Mouse (Mus musculus) erythroblast, embryonic 14.5 days (primary cell): ENCODE measurements around the gene Gtf2e1. TPM values are rescaled to one million over a fixed set of nuclear protein-coding genes. Genes with fewer than 3 reads are reported as not detected.

ENCODE experiments used
- H3K27me3 ChIP-seq: 2 replicates; pipeline ENCODE4 v1.6.1; 2012; ENCODE audit warnings: inconsistent platforms; ENCODE audit not compliant: control insufficient read depth
- H3K36me3 ChIP-seq: 2 replicates; pipeline ENCODE4 v1.6.1; 2012; ENCODE audit warnings: mild to moderate bottlenecking, inconsistent platforms; ENCODE audit not compliant: control insufficient read depth
- H3K4me1 ChIP-seq: 2 replicates; pipeline ENCODE4 v1.6.1; 2012; ENCODE audit warnings: inconsistent platforms; ENCODE audit not compliant: control insufficient read depth
- H3K4me3 ChIP-seq: replicated peaks from 2 replicates; pipeline ENCODE3; 2012; ENCODE audit warnings: moderate library complexity, mild to moderate bottlenecking, inconsistent platforms
- H3K9me3 ChIP-seq: 2 replicates; pipeline ENCODE4 v1.6.1; 2012; ENCODE audit warnings: low read length, inconsistent platforms, mixed read lengths; ENCODE audit not compliant: control insufficient read depth
- GATA1 ChIP-seq: IDR thresholded peaks from 2 replicates; pipeline ENCODE4 v1.6.1; 2012; ENCODE audit warnings: low read length, inconsistent platforms, mixed read lengths
- TAL1 ChIP-seq: IDR thresholded peaks from 3 replicates; pipeline ENCODE4 v1.6.1; 2012; ENCODE audit warnings: low read length, inconsistent platforms, mixed read lengths
- polyA plus RNA-seq: library from polyadenylated mRNA; stranded (reverse); fragments of >175 nt; gene quantifications from 2 replicates; pipeline ENCODE4 v1.2.3, GENCODE M21; 2012

The Gtf2e1 gene
- polyA plus RNA-seq, 1 experiment = 0.07 TPM

DNA sequence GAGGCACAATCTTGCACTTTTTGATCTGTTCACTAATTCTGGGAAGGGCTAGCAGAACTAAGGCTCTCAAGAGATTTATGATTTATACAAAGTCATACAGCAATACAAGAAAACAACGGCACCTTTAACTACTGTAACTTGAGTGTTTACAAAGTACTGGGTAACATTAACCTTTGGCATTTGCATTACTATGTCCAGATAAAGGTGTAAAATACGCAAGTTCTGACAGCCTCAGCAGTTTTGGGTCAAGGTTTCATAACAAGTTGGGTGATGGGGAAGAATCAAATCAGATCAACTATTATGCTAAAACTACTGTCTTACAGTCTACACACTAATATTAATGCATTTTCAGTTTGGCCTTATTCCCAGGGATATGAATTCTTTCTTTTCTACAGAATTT is 14.5 kb downstream of the Gtf2e1 start:
- Histone ChIP-seq H3K4me3 (no peak overlapping the region), H3K27me3 (no peaks in the 10 kb centered on the region), H3K36me3 (peaks cover 58% of the 10 kb centered on the region), H3K9me3 (peaks cover 9% of the 10 kb centered on the region), H3K4me1 (no peaks in the 10 kb centered on the region)
- no peak for TF ChIP-seq GATA1
- TF ChIP-seq TAL1 = no peak

DNA sequence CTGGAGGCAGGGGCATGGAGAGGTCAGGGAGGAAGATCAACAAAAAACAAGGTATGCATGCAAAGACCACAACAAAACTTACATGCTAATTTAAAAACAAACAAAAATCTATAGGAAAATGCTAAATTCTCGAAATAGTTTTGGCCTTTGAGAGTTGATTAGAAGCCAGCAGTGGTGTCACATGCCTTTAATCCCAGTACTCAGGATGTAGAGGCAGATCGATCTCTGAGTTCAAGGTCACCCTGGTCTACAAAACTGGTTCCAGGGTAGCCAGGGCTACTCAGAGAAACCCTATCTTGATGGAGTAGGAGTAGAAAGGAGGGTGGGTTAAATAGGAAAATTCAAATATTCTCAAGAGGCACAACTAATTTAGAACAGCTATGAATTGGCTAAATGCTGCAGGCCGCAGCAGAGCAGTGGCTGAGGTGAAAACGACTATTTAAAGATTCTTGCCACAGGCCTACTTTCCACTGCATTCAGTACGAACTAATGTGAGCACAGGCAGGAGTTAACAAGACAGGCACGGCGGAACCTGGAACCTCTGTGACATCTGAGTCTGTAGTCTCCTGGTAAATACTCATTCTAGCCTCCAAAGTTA is 17.4 kb downstream of the Gtf2e1 start:
- Histone ChIP-seq H3K4me3 (no peak overlapping the region), H3K9me3 (peaks cover 9% of the 10 kb centered on the region), H3K4me1 (no peaks in the 10 kb centered on the region; the same call in 1 of the 2 replicates), H3K36me3 (peaks cover 60% of the 10 kb centered on the region), H3K27me3 (no peaks in the 10 kb centered on the region)
- TF ChIP-seq GATA1 = no peak

DNA sequence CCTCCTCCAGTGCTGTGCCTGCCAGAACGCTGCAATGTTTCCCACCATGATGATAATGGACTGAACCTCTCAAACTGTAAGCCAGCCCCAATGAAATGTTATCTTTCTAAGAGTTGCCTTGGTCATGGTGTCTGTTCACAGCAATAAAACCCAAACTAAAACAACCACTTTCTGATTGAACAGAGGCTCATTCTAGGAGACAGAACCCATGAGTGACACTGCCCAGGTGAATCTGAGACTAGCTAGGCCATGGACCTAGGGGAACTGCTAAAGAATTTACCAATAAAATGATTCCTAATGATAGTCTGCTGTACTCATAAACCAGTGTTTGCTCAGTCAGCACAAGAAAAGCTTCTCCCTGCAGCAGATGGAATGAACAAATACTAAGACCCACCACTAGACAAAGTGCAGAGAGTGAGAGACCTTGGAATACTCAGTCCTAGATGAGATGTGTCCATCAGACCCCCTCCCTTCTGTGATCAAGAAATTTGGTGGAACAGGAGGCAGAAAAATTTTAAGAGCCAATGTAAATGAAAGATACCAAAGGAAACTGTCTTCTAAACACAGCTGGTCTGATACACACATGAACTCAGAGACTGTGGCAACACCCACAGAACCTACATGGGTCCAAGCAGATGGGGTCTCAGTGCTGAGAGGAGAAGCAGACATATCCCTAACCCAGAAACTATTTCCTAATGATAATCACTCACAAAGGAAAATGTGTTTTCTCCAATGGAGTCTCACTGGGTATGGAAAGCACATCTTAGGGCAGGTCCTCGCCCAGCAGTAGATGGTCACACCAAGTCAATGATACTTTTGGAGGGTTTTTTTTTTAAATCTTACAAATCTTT is 19.2 kb downstream of the Gtf2e1 start:
- Histone ChIP-seq H3K27me3 (no peaks in the 10 kb centered on the region), H3K36me3 (peaks cover 61% of the 10 kb centered on the region), H3K9me3 (peaks cover 9% of the 10 kb centered on the region), H3K4me1 (no peaks in the 10 kb centered on the region; the same call in 1 of the 2 replicates), H3K4me3 (no peak overlapping the region)
- TF ChIP-seq GATA1 (no peak), TAL1 (no peak)

DNA sequence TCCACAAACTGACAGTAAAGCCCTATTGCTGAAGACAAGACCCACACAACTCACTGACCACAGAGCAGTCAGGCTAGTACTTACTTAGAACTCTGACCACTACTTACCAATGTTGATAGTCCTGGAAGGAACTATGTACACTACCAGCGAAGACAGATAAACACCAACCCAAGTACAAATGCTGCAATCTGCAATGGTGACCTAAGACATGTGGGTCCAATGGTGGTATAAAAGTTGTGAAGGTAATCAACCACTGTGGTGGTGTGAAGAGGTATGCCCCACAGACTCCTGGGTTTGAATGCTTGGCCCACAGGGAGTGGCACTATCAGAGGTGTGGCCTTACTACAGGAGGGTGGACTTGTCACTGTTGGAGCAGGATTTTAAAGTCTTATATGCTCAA is 19.9 kb downstream of the Gtf2e1 start:
- TF ChIP-seq GATA1 (no peak), TAL1 (no peak)
- Histone ChIP-seq H3K4me3 (no peak overlapping the region), H3K4me1 (no peaks in the 10 kb centered on the region; the same call in 1 of the 2 replicates), H3K9me3 (peaks cover 9% of the 10 kb centered on the region), H3K36me3 (peaks cover 57% of the 10 kb centered on the region), H3K27me3 (no peaks in the 10 kb centered on the region)

DNA sequence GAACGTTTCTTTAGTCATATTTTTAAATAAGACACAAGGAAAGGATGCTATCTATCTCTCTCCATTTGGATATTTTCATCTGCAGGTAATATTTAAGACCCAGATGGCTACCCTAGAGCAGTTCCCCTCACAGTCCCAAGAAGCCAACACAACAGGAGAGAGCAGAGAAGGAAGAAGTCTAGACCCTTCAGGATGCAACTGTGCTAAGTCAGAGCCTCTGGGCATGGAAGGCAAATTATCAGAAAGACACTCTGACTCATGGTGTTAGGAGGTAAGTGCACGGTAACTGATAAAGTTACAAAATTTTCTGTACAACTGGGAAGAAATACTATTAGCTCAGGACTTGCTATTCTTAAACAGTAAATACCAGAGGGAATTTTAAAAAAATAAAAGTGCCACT is 20.9 kb downstream of the Gtf2e1 start:
- peaks cover 49% of the 10 kb centered on the region for H3K36me3 ChIP-seq
- H3K4me3 ChIP-seq = no peak overlapping the region
- no peaks in the 10 kb centered on the region; the same call in 1 of the 2 replicates for H3K4me1 ChIP-seq
- peaks cover 3% of the 10 kb centered on the region for H3K9me3 ChIP-seq
- no peaks in the 10 kb centered on the region for H3K27me3 ChIP-seq
- TF ChIP-seq TAL1 = no peak
- no peak for TF ChIP-seq GATA1

DNA sequence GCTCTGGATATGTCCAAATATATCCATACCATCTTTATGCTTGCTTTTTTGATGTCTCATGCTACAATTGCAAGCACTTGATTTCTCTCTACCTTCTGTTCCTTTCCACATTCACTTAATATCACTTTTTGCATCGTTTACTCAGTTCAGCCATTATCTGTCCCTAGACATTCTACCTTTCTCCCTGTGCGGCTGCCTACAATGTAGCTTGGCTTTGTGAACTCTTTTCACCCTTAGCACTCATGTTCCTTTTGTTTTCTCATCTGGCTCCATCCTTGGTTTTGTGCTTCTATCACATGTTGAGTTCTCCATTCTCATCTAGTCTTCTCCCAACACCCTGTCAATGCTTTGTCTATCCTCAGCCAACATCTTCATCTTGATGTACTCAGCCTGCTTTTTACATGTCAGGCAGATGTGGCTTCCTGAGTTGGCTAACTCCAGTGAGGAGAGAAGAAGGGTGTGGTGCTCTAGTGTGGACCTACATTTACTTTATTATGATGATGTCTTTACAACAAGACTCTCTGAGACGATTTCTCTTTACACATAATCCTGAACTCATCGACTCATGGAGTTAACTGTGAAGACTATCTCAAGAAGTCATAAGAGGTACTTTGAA is 21.9 kb downstream of the Gtf2e1 start:
- no peaks in the 10 kb centered on the region for H3K9me3 ChIP-seq
- H3K4me3 ChIP-seq = no peak overlapping the region
- H3K4me1 ChIP-seq = no peaks in the 10 kb centered on the region; the same call in 1 of the 2 replicates
- peaks cover 43% of the 10 kb centered on the region for H3K36me3 ChIP-seq
- no peaks in the 10 kb centered on the region for H3K27me3 ChIP-seq
- no peak for TF ChIP-seq GATA1
- no peak for TF ChIP-seq TAL1

DNA sequence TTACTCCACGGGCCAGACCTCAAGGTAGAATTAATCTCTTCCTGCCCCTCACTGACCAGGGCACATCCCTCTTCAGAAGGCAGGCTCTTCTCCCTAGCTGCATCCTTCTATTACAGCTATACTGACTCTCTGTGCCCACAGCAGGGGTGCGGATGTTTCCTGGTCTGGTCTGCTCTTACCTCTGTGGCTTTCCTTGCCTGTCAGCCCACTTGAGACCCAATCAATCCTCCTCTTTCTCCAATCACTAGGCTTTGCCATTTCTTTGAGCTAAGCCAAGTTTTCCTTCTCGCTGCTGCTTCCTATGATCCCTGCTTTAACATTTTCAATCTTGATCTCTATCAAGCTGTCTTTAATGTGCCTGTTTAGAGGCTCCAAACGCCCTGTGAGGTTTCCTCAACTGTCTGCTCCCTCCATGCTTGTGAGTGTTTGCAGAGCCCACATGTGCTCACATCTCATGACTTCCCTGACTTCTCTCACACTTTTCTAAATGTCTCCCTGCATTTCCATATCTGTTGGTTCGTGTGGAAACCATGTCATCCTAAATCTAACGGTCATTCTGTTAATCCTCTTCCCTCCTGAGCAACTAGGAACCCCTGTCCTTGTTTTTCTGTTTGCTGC is 23.1 kb downstream of the Gtf2e1 start:
- Histone ChIP-seq H3K27me3 (no peaks in the 10 kb centered on the region), H3K36me3 (peaks cover 40% of the 10 kb centered on the region), H3K4me3 (no peak overlapping the region), H3K4me1 (no peaks in the 10 kb centered on the region; the same call in 1 of the 2 replicates), H3K9me3 (no peaks in the 10 kb centered on the region)
- TF ChIP-seq GATA1 = no peak

DNA sequence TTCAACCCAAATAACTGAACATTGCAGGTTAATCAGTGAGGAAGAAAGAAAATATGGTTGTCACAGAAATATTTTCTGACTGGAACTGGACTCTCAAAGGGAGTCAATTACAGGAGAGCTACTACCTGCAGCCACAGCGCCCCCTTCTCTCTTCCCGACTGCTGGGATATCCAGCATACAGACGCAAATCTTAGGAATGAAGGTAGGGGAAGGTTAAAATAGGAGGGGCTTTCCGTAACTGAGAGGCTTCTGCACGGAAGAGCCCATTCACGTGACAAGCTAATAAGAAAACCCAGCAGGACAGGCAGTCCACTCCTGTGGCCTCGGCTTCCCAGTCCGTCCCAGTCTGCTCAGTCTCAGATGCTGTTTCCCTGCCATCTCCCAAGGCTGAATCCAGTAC is 24.9 kb downstream of the Gtf2e1 start:
- Histone ChIP-seq H3K4me3 (no peak overlapping the region), H3K4me1 (no peaks in the 10 kb centered on the region), H3K36me3 (peaks cover 35% of the 10 kb centered on the region), H3K9me3 (no peaks in the 10 kb centered on the region), H3K27me3 (no peaks in the 10 kb centered on the region)
- TF ChIP-seq GATA1 (no peak), TAL1 (no peak)

DNA sequence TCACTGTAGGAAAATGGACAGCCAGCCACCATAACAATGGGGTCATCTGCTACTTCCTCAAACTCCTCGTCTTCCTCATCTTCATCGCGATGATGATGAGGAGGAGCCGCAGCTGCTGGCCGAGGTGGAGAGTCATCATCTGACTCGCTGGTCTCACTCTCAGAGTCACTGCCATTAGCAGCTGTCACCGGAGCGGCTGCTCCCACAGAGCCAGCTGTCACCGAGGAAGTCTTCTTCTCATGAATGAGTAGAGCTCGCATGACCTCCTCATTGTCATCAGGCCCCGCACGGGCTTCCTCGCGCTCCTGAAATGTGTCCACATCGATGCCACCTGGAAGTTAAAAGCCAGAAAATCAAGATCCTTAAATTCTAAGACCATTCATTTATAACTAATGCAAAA is 28.1 kb downstream of the Gtf2e1 start:
- H3K36me3 ChIP-seq = peaks cover 34% of the 10 kb centered on the region
- H3K9me3 ChIP-seq = no peaks in the 10 kb centered on the region
- no peak for TF ChIP-seq GATA1
- no peak for TF ChIP-seq TAL1
- H3K4me1 ChIP-seq = no peaks in the 10 kb centered on the region
- no peaks in the 10 kb centered on the region for H3K27me3 ChIP-seq
- H3K4me3 ChIP-seq = no peak overlapping the region
